Mouse (Mus musculus): ENCODE results near the gene Slc29a1. TPM values are rescaled to one million over a fixed set of nuclear protein-coding genes. Genes with fewer than 3 reads are reported as not detected.

Gene Slc29a1
- polyA plus RNA-seq, 1 experiment, result 219 TPM

DNA sequence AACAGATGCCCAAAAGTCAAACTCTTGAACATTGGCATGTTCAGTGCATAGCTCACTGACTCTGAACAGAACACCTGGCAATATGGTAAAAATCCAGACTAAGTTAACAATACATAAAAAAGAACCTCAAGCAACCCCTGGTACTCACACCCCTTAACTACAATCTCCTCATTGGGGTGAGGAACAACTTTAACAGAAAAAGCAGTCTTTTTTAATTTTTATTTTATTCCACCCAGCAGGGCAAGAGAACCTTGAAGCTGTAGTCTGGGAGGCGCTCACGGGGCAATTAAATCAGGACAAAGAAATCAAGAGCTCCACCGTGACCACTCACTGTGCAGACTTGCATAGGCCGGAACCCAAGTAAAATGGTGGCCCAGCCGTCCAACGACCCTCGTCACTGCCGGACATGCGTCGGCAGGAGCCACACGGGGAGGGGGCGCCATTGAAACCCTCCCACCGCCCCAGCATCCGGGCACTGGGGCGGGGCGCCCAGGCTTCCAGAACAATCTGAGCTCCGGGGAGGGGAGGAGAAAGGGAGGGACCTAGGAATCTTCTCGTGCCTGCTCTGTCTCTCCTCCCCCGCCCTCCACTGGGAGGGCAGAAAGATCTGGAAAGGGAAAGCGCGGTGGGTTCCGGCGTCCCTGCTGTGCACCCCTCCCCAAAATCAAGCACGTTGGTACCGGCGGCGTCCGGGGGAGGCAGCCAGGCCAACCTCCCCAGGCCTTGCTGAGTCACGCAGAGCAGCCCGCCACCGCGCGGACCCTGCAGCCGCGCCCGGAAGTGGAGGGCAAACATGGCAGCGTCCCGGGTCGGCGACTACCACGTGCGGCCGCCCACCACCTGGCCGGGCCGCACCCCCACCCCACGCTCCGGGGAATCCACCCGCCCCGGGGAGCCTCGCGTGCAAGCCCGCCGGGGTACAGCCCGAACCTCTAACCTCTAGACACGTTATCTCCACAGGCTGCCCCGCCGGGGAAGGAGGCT lies 27.0 kb downstream of the Slc29a1 start:
- DNase-seq (ENCODE audit: low spot score), result no peak

DNA sequence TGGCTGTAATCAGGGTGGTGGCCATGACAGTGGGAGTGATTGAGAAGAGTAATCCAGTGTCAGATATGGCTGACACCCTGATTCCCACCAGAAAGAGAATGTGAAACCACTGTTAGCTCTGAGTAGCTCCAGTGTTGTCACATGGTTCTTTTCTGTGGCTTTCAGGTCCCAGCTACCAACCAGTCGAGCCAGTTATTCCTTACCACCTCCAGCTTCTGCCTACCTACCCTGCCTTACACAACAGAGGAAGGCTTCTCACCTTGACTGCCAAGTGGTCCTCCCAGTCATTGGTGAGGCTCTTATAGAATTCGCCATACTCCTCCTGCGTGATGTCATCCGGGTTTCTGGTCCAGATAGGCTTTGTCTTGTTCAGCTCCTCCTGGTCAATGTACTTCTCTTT lies 29.4 kb downstream of the Slc29a1 start:
- no peak for DNase-seq (ENCODE audit: low spot score)

DNA sequence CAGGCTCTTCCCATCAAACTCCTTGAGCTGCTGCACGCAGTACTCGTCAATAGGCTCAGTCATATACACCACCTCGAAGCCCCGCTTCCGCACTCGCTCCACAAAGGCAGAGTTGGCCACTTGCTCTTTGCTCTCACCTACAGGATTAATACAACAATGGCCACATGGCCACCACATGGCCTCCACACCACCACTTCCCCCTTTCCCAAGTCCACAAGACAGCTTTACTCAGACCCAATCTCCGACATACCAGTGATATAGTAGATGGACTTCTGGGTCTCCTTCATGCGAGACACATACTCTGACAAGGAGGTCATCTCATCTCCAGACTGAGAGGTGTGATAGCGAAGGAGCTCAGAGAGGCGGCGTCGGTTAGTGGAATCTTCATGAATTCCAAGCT lies 30.4 kb downstream of the Slc29a1 start:
- no peak for DNase-seq (ENCODE audit: low spot score)

DNA sequence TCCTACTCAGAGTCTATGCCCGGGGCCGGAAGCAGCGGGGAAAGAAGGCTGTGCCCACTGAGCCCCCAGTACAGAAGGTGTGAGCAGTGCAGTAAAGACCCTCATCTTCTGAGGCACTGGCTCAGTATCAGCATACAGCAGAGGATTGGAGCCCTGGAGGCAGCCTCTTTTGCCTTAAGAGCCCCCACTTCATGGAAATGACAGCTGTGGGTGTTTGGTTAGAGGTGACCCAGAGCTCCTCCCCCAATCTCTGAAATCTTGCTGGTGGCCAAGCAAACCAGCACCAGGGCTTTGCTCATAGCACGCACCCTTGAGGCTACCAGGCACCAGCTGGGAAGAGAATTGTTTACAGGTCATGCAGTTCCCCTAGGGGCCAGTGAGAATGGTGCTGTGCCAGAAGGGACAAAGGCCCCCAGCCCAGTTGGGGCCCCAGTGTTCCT lies 32.2 kb downstream of the Slc29a1 start:
- no peak for DNase-seq (ENCODE audit: low spot score)

DNA sequence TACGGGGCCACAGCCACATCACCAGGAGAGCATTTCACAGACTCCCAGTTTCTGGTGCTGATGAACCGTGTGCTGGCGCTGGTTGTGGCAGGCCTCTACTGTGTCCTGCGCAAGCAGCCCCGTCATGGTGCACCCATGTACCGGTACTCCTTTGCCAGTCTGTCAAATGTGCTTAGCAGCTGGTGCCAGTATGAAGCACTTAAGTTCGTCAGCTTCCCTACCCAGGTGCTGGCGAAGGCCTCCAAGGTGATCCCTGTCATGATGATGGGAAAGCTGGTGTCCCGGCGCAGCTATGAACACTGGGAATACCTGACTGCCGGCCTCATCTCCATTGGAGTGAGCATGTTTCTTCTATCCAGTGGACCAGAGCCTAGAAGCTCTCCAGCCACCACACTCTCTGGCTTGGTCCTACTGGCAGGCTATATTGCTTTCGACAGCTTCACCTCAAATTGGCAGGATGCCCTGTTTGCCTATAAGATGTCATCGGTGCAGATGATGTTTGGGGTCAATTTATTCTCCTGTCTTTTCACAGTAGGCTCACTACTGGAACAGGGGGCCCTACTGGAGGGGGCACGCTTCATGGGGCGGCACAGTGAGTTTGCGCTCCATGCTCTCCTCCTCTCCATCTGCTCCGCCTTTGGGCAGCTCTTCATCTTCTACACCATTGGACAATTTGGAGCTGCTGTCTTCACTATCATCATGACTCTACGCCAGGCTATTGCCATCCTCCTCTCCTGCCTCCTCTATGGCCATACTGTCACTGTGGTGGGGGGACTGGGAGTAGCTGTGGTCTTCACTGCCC lies 32.8 kb downstream of the Slc29a1 start:
- DNase-seq (ENCODE audit: low spot score), result no peak

DNA sequence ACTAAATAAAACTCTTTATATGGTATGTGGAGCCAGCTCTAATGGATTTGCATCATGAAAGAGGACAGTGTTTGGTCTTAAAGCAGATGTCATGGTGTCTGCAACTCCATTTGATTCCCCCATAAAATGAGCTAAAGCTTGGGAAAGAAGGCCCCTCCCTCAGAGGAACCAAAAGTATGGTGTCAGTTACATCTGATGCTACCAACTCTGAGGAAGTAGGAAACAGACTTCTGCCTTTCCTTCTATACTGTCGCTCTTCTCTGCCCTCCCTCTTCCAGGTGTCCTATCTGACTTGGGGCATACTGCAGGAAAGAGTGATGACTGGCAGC lies 33.4 kb downstream of the Slc29a1 start:
- DNase-seq (ENCODE audit: low spot score), result no peak

DNA sequence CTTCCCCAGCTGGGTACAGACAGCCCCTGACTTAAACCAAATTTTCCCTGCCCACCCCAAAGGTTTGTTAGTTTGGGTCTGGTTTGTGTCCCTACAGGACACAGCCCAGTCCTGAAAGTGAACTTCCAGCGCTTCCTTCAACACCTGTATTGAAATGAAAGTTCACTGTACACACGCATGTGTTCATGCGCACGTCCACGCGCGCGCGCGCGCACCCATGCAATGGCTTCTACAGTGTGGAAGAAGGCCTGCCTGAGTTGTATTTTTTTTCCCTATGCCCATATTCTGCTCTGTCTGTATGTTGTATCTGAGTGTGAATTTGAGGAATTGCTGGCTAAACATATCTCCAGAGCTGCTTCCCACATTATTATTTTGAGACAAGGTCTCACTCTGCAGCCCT lies 34.3 kb downstream of the Slc29a1 start:
- no peak for DNase-seq (ENCODE audit: low spot score)

DNA sequence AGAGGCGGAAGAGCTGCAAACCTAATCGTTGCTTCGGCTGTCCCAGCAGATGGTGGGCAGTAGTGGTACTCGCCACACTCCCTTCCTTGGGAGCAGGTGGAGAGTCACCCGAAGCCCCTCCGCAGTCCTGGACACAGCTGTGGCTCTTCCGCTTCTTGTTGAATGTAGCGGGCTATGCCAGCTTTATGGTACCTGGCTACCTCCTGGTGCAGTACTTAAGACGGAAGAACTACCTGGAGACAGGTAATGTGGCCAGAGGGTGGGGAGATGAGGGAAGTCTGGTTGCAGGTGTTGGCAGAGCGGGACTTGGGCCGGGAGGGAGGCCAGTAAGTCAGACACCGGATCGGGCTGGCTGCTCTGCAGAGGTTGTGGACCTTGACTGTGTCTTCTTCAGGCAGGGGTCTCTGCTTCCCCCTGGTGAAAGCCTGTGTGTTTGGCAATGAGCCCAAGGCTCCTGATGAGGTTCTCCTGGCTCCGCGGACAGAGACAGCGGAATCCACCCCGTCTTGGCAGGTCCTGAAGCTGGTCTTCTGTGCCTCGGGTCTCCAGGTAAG lies 34.8 kb downstream of the Slc29a1 start:
- DNase-seq (ENCODE audit: low spot score), result no peak

DNA sequence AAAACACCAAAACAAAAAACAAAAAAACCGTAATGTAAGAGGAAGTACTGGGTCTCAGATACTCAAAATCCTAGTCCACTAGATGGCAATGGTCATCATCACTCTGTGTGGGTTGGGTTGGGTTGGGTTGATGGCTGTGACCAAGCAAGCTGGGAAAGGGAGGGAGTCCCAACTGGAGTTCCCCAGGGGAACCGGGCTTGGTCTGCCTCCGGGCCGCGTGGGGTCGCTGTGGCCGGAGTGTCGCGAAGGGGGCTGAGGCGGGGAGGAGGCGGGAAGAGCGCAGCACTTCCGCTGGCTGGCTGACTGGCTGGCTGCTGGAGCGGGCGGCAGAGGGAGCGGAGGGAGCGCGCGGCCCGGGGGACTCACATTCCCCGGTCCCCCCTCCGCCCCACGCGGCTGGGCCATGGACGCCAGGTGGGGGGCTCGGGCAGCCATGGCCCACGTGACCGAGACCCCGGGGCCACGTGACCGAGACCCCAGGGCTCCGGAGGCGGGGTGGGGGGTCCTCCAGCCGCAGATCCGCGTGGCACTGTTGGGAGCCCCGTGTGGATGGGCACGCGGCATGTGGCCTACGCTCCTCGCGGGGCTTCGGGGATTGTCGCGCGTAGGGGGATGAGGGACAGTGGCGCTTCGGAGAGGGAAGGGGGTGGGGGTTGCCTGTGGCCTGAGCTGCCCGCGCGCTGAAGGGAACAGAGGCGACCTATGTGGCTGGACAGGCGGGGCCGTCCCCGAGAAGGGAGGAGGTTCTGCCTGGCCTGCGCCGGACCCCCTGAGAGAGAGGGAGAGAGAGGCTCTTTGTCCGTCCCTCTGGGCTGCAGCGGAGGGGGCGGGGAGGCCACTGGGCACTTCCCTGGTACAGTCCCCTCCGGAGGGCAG lies 35.5 kb downstream of the Slc29a1 start, which contains the start of gene Slc35b2:
Gene Slc35b2 (plus strand): TSS at position 220 of the 876 bp plus-strand sequence.
- DNase-seq (ENCODE audit: low spot score), result peak; percentile 91

DNA sequence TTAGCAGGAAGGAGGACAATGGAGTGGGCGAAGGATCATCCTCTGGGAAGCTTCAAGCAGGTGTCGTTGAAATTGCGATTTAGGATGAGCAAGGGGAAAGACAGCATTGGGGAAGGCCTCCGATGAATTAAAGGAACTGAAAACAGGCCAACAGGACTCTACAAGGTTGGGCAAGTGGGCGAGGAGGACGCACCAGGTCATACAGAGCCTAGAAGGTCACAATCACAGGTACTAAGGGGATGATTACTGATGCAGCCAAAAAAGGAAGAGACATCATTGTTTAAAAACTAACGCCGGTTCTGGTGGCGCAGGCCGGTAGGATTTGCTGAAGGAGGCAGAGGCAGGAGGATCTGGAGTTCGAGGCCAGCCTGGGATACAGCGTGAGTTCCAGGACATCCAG lies 36.2 kb downstream of the Slc29a1 start:
- no peak for DNase-seq (ENCODE audit: low spot score)

DNA sequence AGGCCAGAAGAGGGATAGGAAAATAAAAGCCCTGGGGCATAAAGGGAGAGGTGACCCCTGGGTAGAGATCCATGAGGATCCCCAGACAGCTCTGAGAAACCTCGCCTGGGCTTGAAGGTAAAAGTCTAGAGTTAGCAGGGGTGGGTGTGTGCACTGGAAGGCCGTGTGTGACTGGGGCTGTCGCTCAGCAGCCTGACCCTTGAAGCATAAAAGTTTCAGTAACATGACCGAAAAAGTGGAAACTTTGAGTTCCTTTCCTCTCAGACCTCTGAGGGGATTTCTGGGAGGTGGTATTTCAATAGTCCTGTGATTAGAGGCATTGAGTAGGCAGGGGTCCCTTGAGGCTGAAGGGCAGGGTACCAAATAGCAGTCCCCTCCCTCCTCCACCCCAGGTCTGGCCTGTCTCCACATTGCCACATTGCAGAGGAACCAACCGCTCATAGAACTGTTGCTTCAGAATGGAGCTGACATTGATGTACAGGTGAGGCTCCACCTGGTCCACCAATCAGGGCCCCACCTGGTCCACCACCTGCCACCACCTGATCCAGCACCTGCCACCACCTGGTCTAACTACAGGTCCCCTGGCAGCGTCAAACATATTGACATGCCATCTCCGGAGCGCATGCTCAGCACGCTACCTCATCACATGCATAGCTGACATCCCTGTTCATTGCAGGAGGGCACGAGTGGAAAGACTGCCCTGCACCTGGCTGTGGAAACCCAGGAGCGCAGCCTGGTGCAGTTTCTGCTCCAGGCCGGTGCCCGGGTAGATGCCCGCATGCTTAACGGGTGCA lies 39.5 kb downstream of the Slc29a1 start:
- DNase-seq (ENCODE audit: low spot score), result no peak

DNA sequence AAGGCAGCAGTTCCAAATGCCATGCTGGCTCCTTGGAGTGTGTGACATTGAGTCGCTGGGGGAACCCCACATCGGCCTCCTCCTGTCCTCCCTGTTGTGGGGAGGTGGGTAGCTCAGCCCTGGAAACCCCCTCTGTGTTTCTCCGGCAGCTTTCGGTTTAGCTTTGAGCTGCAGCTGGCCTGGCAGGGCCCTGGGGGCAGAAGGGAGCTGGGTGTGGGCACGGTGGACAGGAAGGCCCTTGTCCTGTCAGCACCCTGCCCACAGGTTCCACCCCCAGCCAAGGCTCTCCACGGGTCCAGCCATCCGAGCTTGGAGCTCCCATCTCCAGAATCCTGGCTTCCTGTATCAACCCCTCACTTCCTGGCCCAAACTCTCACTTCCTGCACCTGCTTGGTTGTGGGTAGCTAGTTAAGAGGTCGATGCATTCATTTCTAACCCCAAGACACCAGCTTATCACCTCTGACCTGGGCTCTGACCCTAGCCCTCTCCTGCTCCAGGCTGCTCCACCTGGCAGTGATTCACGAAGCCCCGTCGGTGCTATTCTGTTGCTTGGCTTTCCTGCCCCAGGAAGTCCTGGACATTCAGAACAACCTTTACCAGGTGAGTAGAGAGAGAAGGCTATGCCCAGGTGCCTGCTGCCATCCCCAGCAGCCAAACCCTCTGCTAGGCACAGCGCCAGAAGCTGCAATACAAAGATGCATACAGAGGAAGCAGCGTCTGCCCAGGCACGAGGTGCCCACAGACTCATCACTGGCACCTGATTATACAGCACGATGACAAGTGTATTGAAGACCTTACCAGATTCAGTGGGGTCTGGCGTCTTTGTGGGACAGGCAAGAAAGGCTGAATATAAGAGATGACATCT lies 41.2 kb downstream of the Slc29a1 start:
- DNase-seq (ENCODE audit: low spot score), result no peak

DNA sequence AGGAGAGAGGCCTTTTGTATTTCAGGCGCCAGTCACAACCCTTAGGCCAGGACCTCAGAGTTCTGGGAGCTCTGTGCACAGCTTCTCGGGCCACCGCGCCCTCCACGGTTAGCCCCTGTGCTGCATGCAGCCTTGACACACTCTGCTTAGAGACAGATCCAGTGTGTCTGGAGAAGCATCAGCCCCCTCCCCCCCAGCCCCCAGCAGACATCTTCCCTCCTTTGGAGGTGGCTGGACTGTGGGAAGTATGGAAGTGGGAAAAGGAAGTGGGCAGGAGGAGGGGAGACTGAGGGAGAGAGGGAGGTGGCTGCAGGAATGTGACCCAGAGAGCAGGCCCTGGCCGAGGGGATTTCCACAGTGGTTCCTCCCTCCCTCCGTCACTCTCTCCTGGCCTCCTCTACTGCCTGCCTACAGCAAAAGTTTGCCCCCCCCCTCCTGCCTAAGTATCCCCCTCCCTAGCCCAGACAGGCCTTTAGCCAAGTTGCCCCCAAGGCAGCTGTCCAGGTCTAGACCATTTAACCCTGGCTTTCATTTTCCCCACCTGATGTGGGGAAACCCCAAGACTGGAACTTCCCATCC lies 42.1 kb downstream of the Slc29a1 start:
- DNase-seq (ENCODE audit: low spot score), result no peak

DNA sequence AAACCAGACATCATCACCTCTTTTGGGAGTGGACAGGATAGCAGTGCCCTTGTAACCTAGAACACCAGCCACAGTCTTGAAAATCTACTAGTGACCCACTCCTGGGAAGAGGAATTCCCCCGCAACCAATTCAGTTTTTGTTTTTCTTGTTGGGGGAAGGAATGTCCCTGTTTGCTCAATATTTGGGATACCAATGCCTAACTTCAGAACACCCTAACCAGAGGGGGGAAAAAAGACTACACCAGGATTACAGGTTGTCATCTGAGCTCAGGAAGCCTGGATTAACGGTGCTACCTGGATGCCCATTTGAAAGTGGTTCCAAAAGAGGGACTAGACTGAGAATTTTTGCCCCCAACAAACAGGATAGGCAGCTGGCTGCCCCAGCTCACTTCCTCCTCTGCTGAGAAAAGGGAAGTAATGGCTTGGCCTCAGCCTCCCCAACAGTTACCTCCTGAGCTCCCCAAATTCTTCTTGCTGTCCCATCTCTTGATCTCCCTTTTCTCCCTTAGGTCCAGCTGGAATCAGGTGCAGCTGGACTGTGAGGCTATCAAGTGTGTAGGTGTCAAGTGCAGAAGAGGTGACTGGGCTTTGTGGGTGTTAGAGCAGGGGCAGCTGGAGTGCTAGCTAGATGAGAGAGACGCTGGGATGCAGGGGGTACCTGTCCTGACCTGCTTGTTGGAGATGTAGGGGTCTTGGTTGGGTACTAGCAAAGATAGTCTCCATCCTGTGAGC lies 42.7 kb downstream of the Slc29a1 start:
- DNase-seq (ENCODE audit: low spot score), result no peak

DNA sequence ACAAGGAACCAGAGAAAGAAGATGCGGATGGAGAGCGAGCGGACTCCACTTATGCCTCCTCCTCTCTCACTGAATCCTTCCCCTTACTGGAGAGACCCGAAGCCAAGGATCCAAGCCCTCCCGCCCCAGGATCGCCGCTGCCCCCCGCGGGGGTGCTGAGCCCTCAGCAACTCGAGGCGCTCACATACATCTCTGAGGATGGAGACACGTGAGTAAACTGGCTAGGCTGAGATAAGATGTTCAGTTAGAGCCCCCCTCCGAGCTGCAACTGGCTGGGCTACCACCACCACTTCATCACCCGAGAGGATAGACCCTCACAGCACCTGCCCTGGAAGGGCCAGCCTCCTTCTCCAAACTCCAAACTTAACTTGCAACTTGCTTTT lies 43.3 kb downstream of the Slc29a1 start:
- no peak for DNase-seq (ENCODE audit: low spot score)

DNA sequence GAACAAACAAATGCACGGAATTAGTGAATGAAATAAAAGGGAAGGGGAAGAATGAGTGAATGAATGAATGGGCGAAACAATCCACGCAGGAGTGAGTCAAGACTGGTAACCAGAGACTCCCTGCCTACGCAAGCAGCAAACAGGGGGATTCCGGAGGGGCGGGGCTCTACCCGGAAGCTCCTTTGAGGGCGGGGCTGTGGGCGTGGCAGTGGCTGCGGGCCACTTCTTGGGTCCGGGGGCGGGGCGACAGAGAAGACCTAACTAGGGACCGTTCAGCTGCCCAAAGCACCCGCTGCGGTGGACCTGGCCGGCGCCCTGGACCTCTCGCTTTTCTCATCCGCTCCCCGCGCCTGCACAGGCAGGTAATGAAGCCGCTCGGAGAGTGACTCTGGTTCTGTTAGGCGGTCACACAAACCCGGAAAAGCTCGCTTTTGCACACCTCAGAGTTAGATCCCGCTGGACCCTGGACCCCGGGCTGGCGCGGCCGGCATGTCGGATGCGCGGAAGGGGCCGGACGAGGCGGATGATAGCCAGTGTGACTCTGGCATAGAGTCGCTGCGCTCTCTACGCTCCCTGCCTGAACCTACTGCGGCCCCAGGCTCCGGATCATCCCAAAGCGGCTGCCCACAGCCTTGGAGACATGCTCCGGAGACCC lies 43.8 kb downstream of the Slc29a1 start, which contains the start of gene Nfkbie:
Gene Nfkbie (plus strand): TSS at position 252 of the 655 bp plus-strand sequence.
- DNase-seq (ENCODE audit: low spot score), result peak; percentile 84

DNA sequence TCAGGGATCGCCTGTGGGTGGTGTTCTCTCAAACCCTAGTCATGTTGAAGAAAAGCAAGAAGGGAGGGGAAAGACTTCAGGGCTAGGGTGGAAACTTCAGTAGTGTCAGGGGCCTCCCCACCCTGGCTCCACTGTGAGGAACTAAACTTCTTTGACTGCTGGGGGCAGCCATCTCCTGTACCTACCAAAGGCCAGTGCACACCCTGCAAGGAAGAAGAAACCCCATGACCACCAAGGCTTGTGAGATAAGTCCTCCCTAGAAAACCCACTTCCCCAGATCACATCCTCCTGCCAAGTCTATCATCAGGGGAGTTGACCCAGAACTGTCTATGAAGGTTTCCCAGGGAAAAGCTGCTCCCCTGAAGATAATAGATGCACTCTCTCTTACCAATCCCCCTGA lies 45.0 kb downstream of the Slc29a1 start:
- no peak for DNase-seq (ENCODE audit: low spot score)

DNA sequence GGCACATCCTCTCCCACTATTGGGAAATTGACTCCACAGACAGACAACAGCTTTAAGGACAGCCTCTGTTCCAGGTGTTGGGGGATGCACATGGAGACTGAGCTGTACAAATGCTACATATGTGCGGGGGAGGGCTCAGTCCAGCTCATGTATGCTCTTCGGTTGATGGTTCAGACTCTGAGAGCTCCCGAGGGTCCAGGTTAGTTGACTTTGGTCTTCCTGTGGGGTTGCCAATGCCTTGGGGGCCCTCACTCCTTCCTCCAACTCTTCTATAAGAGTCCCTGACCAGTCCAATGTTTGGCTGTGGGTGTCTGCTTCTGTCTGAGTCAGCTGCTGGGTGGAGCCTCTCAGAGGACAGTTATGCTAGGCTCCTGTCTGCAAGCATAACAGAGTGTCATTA lies 46.3 kb downstream of the Slc29a1 start:
- no peak for DNase-seq (ENCODE audit: low spot score)
